Mouse (Mus musculus): ENCODE results near the gene Mocs2. TPM values are rescaled to one million over a fixed set of nuclear protein-coding genes. Genes with fewer than 3 reads are reported as not detected.

Gene Mocs2
- total and polyA plus RNA-seq, 3 experiments, result 37.4 to 59.2 TPM; not detected in 1

GRCm38 (mm10) chr13:114843318-114843717 is 25.3 kb downstream of the Mocs2 start:
- Histone ChIP-seq H3K79me2 (ENCODE audit: control insufficient read depth, insufficient read depth, low read length, poor library complexity) (no peaks in the 10 kb centered on the region), H3K36me3 (ENCODE audit: control insufficient read depth in 1 of 2, insufficient read depth in 2 of 2, low read length in 2 of 2) (peaks cover 0 to 2% of the 10 kb centered on the region in 2 experiments; a peak in 1 of 4 replicates), H3K9me3 (replicated peaks; ENCODE audit: insufficient read depth, low read length) (no peaks in the 10 kb centered on the region), H3K9ac (ENCODE audit: control insufficient read depth, low read depth, low read length, poor library complexity, severe bottlenecking) (no peak overlapping the region), H3K27ac (ENCODE audit: control insufficient read depth, low read depth, low read length) (no peak overlapping the region), H3K4me3 (ENCODE audit: control insufficient read depth in 1 of 2, insufficient read depth in 1 of 2, low read depth in 2 of 2, low read length in 2 of 2) (no peak overlapping the region), H3K27me3 (ENCODE audit: control insufficient read depth in 1 of 2, insufficient read depth in 2 of 2, low read length in 2 of 2) (no peaks in the 10 kb centered on the region), H3K4me1 (ENCODE audit: control insufficient read depth in 1 of 2, insufficient read depth in 2 of 2, low read length in 2 of 2) (peaks cover 0 to 3% of the 10 kb centered on the region in 2 experiments; a peak in 1 of 4 replicates)
- no peak for TF ChIP-seq NRF1 (IDR thresholded peaks at IDR 0.05; ENCODE audit: insufficient read depth, low read depth, low read length, poor library complexity, severe bottlenecking)
- TF ChIP-seq RAD21 (IDR thresholded peaks at IDR 0.05; ENCODE audit: low read depth, low read length), result no peak
- no peak for TF ChIP-seq POLR2AphosphoS5 (IDR thresholded peaks at IDR 0.05; ENCODE audit: borderline replicate concordance, low read depth, low read length)
- TF ChIP-seq RCOR1 (IDR thresholded peaks at IDR 0.05; ENCODE audit: low read depth, low read length), result no peak
- no peak for TF ChIP-seq CHD1 (IDR thresholded peaks at IDR 0.05; ENCODE audit: low read depth, low read length)
- TF ChIP-seq GABPA (IDR thresholded peaks at IDR 0.05; ENCODE audit: low read depth, low read length), result no peak
- no peak for TF ChIP-seq SIN3A (IDR thresholded peaks at IDR 0.05; ENCODE audit: low read length)
- TF ChIP-seq TBP (IDR thresholded peaks at IDR 0.05; ENCODE audit: low read depth, low read length), result no peak
- TF ChIP-seq MYC (IDR thresholded peaks at IDR 0.05; ENCODE audit: low read depth, low read length), result no peak
- no peak for TF ChIP-seq SMC3 (IDR thresholded peaks at IDR 0.05; ENCODE audit: low read depth, low read length)
- TF ChIP-seq NELFE (IDR thresholded peaks at IDR 0.05; ENCODE audit: low read depth, low read length), result no peak
- no peak for DNase-seq (ENCODE audit: low read depth, low spot score)

GRCm38 (mm10) chr13:114845804-114846203 is 27.8 kb downstream of the Mocs2 start:
- no peaks in the 10 kb centered on the region for H3K79me2 ChIP-seq (ENCODE audit: control insufficient read depth, insufficient read depth, low read length, poor library complexity)
- DNase-seq (ENCODE audit: low read depth, low spot score), result peak; percentile 12
- H3K36me3 ChIP-seq (ENCODE audit: control insufficient read depth in 1 of 2, insufficient read depth in 2 of 2, low read length in 2 of 2), result peaks cover 0 to 2% of the 10 kb centered on the region in 2 experiments; a peak in 1 of 4 replicates
- no peak overlapping the region for H3K27ac ChIP-seq (ENCODE audit: control insufficient read depth, low read depth, low read length)
- no peak for TF ChIP-seq MXI1 (IDR thresholded peaks at IDR 0.05; ENCODE audit: low read depth, low read length)
- TF ChIP-seq NELFE (IDR thresholded peaks at IDR 0.05; ENCODE audit: low read depth, low read length), result no peak
- no peak for TF ChIP-seq MAZ (IDR thresholded peaks at IDR 0.05; ENCODE audit: low read depth, low read length)
- TF ChIP-seq GABPA (IDR thresholded peaks at IDR 0.05; ENCODE audit: low read depth, low read length), result no peak
- TF ChIP-seq MYB (IDR thresholded peaks at IDR 0.05; ENCODE audit: low read depth, low read length), result no peak
- TF ChIP-seq EP300 (IDR thresholded peaks at IDR 0.05; ENCODE audit: low read depth in 1 of 2, low read length in 2 of 2), result no peak
- no peak for TF ChIP-seq CTCF (IDR thresholded peaks at IDR 0.05 in 2 of 3, conservative IDR thresholded peaks at IDR 0.05 in 1 of 3; ENCODE audit: control insufficient read depth in 1 of 3, insufficient read depth in 1 of 3, low read depth in 2 of 3, low read length in 3 of 3, poor library complexity in 1 of 3, severe bottlenecking in 1 of 3)
- no peak overlapping the region for H3K9ac ChIP-seq (ENCODE audit: control insufficient read depth, low read depth, low read length, poor library complexity, severe bottlenecking)
- H3K9me3 ChIP-seq (replicated peaks; ENCODE audit: insufficient read depth, low read length), result no peaks in the 10 kb centered on the region
- no peak overlapping the region for H3K4me3 ChIP-seq (ENCODE audit: control insufficient read depth in 1 of 2, insufficient read depth in 1 of 2, low read depth in 2 of 2, low read length in 2 of 2)
- H3K4me1 ChIP-seq (ENCODE audit: control insufficient read depth in 1 of 2, insufficient read depth in 2 of 2, low read length in 2 of 2), result peaks cover 0 to 3% of the 10 kb centered on the region in 2 experiments; a peak in 1 of 4 replicates
- H3K27me3 ChIP-seq (ENCODE audit: control insufficient read depth in 1 of 2, insufficient read depth in 2 of 2, low read length in 2 of 2), result no peaks in the 10 kb centered on the region; a peak in 2 of 4 replicates

Data from MEL (cell line).